Mouse (Mus musculus): ENCODE measurements around the gene Srgap1.

DNA sequence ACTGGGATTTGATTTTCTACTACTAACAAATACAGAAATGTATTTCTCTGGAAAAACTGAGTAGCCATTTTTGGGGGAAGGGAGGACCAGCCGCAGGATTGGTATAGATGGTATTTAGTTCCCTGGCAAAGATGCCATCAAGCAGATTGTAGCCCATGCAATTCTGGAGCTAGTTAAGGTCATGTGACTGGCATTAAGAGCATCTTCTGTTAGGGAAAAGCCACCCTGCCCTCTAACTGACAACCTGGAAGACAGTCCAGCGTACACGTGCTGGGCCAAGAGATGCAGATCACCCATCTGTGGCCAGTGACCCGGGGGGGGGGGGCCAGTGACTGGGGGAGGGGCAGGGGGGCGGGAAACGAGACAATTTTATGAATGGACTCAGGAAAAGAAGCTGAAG lies 92.2 kb downstream of the Srgap1 start:
- TF ChIP-seq CTCF (IDR thresholded peaks at IDR 0.05; ENCODE audit: control insufficient read depth, insufficient read depth, low read length), result no peak
- no peak for TF ChIP-seq POLR2A (IDR thresholded peaks at IDR 0.05; ENCODE audit: borderline replicate concordance, control insufficient read depth, low read depth, low read length)
